In the genomic region with DNA sequence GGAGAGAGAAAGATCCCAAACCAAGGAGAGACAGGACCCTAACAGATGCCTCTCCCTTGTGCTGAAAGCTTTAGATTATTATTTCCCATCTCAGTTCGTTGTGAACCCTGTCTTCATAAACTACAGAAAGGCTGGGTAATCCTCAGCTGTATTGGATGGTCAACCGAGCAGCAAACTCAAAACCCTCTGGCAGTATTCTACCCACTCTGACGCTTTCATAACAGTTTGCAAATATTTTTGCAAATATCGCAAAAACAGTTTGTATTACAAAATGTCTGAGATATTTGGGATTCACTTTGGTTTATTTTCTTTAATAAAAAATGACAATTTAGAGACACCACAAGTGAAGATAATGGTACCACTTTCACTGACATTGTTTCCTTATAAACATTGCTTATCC, we compare ENCODE assay signal across 8 mouse cellular contexts. TPM values are rescaled to one million over a fixed set of nuclear protein-coding genes. Genes with fewer than 3 reads are reported as not detected.
DNase-seq lines count a peak whose midpoint lies in the region; ATAC-seq and TF ChIP-seq lines count a peak whose summit lies in the region.

No protein-coding gene starts in this region.

- peak overlapping the region; percentile 33; the same call in 1 of the 2 replicates for H3K9ac ChIP-seq in lung, embryonic 15.5 days
- H3K9ac ChIP-seq in liver, embryonic 12.5 days, result no peak overlapping the region; the same call in 1 of the 2 replicates
- peak overlapping the region; percentile 51; the same call in 1 of the 2 replicates for H3K9ac ChIP-seq in stomach, embryonic 16.5 days (ENCODE audit: low read length)

- H3K27me3 ChIP-seq in cerebellum, adult 2 months (ENCODE audit: control insufficient read depth, insufficient read depth, low read length), result no peaks in the 10 kb centered on the region
- H3K27me3 ChIP-seq in lung, embryonic 15.5 days, result no peaks in the 10 kb centered on the region
- H3K27me3 ChIP-seq in liver, embryonic 12.5 days (replicated peaks), result no peaks in the 10 kb centered on the region; the same call in none of the 2 replicates
- no peaks in the 10 kb centered on the region for H3K27me3 ChIP-seq in stomach, embryonic 16.5 days (ENCODE audit: control insufficient read depth, insufficient read depth, low read length)

- peak overlapping the region; percentile 84 for H3K27ac ChIP-seq in cerebellum, adult 2 months (ENCODE audit: insufficient read depth, low read length)
- no peak overlapping the region for H3K27ac ChIP-seq in lung, embryonic 15.5 days
- no peak overlapping the region for H3K27ac ChIP-seq in liver, embryonic 12.5 days
- H3K27ac ChIP-seq in stomach, embryonic 16.5 days (ENCODE audit: low read length), result no peak overlapping the region

- DNase-seq in cerebellum, adult 2 months, result no peak
- DNase-seq in cerebellum, postnatal 36 days, result no peak
- DNase-seq in lung, adult 18-20 months, result no peak
- DNase-seq in embryo, embryonic 11 days, result no peak
- DNase-seq in thymus, postnatal 25 days, result no peak

- H3K4me2 ChIP-seq in lung, embryonic 15.5 days, result peak overlapping the region; percentile 83
- peak overlapping the region; percentile 77 for H3K4me2 ChIP-seq in liver, embryonic 12.5 days
- peak overlapping the region; percentile 79 for H3K4me2 ChIP-seq in stomach, embryonic 16.5 days (ENCODE audit: low read depth, low read length)

- no peaks in the 10 kb centered on the region for H3K9me3 ChIP-seq in lung, embryonic 15.5 days
- no peaks in the 10 kb centered on the region for H3K9me3 ChIP-seq in liver, embryonic 12.5 days (replicated peaks)
- H3K9me3 ChIP-seq in stomach, embryonic 16.5 days (replicated peaks; ENCODE audit: control insufficient read depth, low read length), result no peaks in the 10 kb centered on the region

- ATAC-seq in lung, embryonic 15.5 days (ENCODE audit: borderline replicate concordance, extremely low read depth, low FRiP score, low TSS enrichment), result no peak
- no peak for ATAC-seq in liver, embryonic 12.5 days
- no peak for ATAC-seq in stomach, embryonic 16.5 days (ENCODE audit: insufficient read depth, low FRiP score)

- no peak for TF ChIP-seq POLR2A in cerebellum, adult 2 months (IDR thresholded peaks at IDR 0.05; ENCODE audit: borderline replicate concordance, insufficient read depth, low read length)

- TF ChIP-seq CTCF in cerebellum, adult 2 months (IDR thresholded peaks at IDR 0.05; ENCODE audit: borderline replicate concordance, insufficient read depth, low read depth, low read length), result no peak

- H3K4me3 ChIP-seq in cerebellum, adult 2 months (replicated peaks; ENCODE audit: insufficient read depth, low read depth, low read length), result peak overlapping the region; percentile 64
- H3K4me3 ChIP-seq in lung, embryonic 15.5 days, result peak overlapping the region; percentile 79
- no peak overlapping the region; the same call in 1 of the 2 replicates for H3K4me3 ChIP-seq in liver, embryonic 12.5 days
- 0 out of 2 replicates have a peak overlapping the region, but pooled peaks have one; percentile 56 for H3K4me3 ChIP-seq in stomach, embryonic 16.5 days (replicated peaks; ENCODE audit: low read length)

- H3K4me1 ChIP-seq in cerebellum, adult 2 months (ENCODE audit: control insufficient read depth, insufficient read depth, low read length), result peaks cover 27% of the 10 kb centered on the region
- H3K4me1 ChIP-seq in lung, embryonic 15.5 days, result peaks cover 13% of the 10 kb centered on the region; the same call in 1 of the 2 replicates
- H3K4me1 ChIP-seq in liver, embryonic 12.5 days, result peaks cover 17% of the 10 kb centered on the region
- H3K4me1 ChIP-seq in stomach, embryonic 16.5 days (ENCODE audit: control insufficient read depth, insufficient read depth, low read length), result 0 out of 2 replicates have a peak, but pooled peaks cover 8% of the 10 kb centered on the region

- no peaks in the 10 kb centered on the region for H3K36me3 ChIP-seq in lung, embryonic 15.5 days
- no peaks in the 10 kb centered on the region for H3K36me3 ChIP-seq in liver, embryonic 12.5 days
- H3K36me3 ChIP-seq in stomach, embryonic 16.5 days (ENCODE audit: control insufficient read depth, insufficient read depth, low read length), result no peaks in the 10 kb centered on the region

- 27% methylated on average over 4 of the region's 4 CpGs for WGBS in cerebellum, adult 2 months
- WGBS in lung, embryonic 15.5 days, result 68% methylated on average over 4 of the region's 4 CpGs
- 79% methylated on average over 4 of the region's 4 CpGs for WGBS in liver, embryonic 12.5 days (ENCODE audit: insufficient replicate concordance)
- WGBS in stomach, embryonic 16.5 days, result 68% methylated on average over 4 of the region's 4 CpGs

RNA-seq across cellular contexts. Expression of gene Hlcs, which starts 1.4 kb away (rescaled TPM):
- 17.5 and 19.3 TPM in 2 replicates for polyA plus RNA-seq in cerebellum, adult 2 months (2012; rRNA removed)
- polyA plus RNA-seq in lung, embryonic 15.5 days (2015; fragmentation: Nextera tagmentation; extraction: Ambion mirVana), result 6.9 and 9.1 TPM in 2 replicates
- polyA plus RNA-seq in liver, embryonic 12.5 days (2016; fragmentation: Nextera tagmentation; extraction: Ambion mirVana), result 4.4 and 4.9 TPM in 2 replicates
- polyA plus RNA-seq in stomach, embryonic 16.5 days (2015; fragmentation: Nextera tagmentation; extraction: Ambion mirVana), result 10.2 and 10.3 TPM in 2 replicates

RNA-seq across cellular contexts. Expression of gene Ripply3, which starts 16.3 kb away (rescaled TPM):
- 0.46 TPM in 2 replicates for polyA plus RNA-seq in cerebellum, adult 2 months (2012; rRNA removed)
- polyA plus RNA-seq in lung, embryonic 15.5 days (2015; fragmentation: Nextera tagmentation; extraction: Ambion mirVana), result 24.4 and 26.5 TPM in 2 replicates
- polyA plus RNA-seq in liver, embryonic 12.5 days (2016; fragmentation: Nextera tagmentation; extraction: Ambion mirVana), result 2.4 and 3.1 TPM in 2 replicates
- 7.0 and 8.3 TPM in 2 replicates for polyA plus RNA-seq in stomach, embryonic 16.5 days (2015; fragmentation: Nextera tagmentation; extraction: Ambion mirVana)

RNA-seq across cellular contexts. Expression of gene Ttc3, which starts 58.5 kb away (rescaled TPM):
- 295 and 301 TPM in 2 replicates for polyA plus RNA-seq in cerebellum, adult 2 months (2012; rRNA removed)
- polyA plus RNA-seq in lung, embryonic 15.5 days (2015; fragmentation: Nextera tagmentation; extraction: Ambion mirVana), result 171 and 177 TPM in 2 replicates
- 43.7 and 46.7 TPM in 2 replicates for polyA plus RNA-seq in liver, embryonic 12.5 days (2016; fragmentation: Nextera tagmentation; extraction: Ambion mirVana)
- 156 and 161 TPM in 2 replicates for polyA plus RNA-seq in stomach, embryonic 16.5 days (2015; fragmentation: Nextera tagmentation; extraction: Ambion mirVana)

RNA-seq across cellular contexts. Expression of gene Pigp, which starts 59.7 kb away (rescaled TPM):
- polyA plus RNA-seq in cerebellum, adult 2 months (2012; rRNA removed), result 73.6 and 83.0 TPM in 2 replicates
- 95.9 and 98.0 TPM in 2 replicates for polyA plus RNA-seq in lung, embryonic 15.5 days (2015; fragmentation: Nextera tagmentation; extraction: Ambion mirVana)
- 52.3 and 53.7 TPM in 2 replicates for polyA plus RNA-seq in liver, embryonic 12.5 days (2016; fragmentation: Nextera tagmentation; extraction: Ambion mirVana)
- polyA plus RNA-seq in stomach, embryonic 16.5 days (2015; fragmentation: Nextera tagmentation; extraction: Ambion mirVana), result 117 and 131 TPM in 2 replicates
